Mouse (Mus musculus): ENCODE data around the gene Gm11564.
"Not testable (repeated sequence)": the region's sequence is repeated elsewhere in the genome, so short reads cannot be mapped to it uniquely, and the experiment has no call there.

The Gm11564 gene

GRCm38 (mm10) chr11:99815566-99815965, at the start of gene Gm11564:
Gene Gm11564, minus strand, starts transcription at chr11:99815666.
- DNase-seq = not testable (repeated sequence)

- not testable (repeated sequence) for DNase-seq
These were observed 48.7 kb upstream of the Gm11564 start, which contains the start of gene Gm11559 for GRCm38 (mm10) chr11:99864176-99864575. Gene Gm11559, plus strand, starts transcription at chr11:99864476.

- no peak for DNase-seq
These were observed 43.3 kb upstream of the Gm11564 start for GRCm38 (mm10) chr11:99858761-99859160.

GRCm38 (mm10) chr11:99857617-99858016, 42.2 kb upstream of the Gm11564 start, which contains the start of gene Gm11568:
Gene Gm11568, plus strand, starts transcription at chr11:99857917.
- no peak for DNase-seq

GRCm38 (mm10) chr11:99854121-99854520, 38.7 kb upstream of the Gm11564 start:
- no peak for DNase-seq

- no peak for DNase-seq
These were observed 36.0 kb upstream of the Gm11564 start, which contains the start of gene Krtap4-16 for GRCm38 (mm10) chr11:99851508-99851907. Gene Krtap4-16, minus strand, starts transcription at chr11:99851608.

GRCm38 (mm10) chr11:99846746-99847145, 31.3 kb upstream of the Gm11564 start:
- no peak for DNase-seq

GRCm38 (mm10) chr11:99842185-99842584, 26.7 kb upstream of the Gm11564 start:
- DNase-seq = no peak

- no peak for DNase-seq
These were observed 22.5 kb upstream of the Gm11564 start, which contains the start of gene 2300003K06Rik for GRCm38 (mm10) chr11:99837966-99838365. Gene 2300003K06Rik, minus strand, starts transcription at chr11:99838066.

GRCm38 (mm10) chr11:99809792-99810191, 5.7 kb downstream of the Gm11564 start, which contains the start of gene Krtap4-13:
Gene Krtap4-13, minus strand, starts transcription at chr11:99809892.
- DNase-seq = not testable (repeated sequence)

GRCm38 (mm10) chr11:99804346-99804745, 11.1 kb downstream of the Gm11564 start, which contains the start of gene Gm11554:
Gene Gm11554, minus strand, starts transcription at chr11:99804446.
- DNase-seq = not testable (repeated sequence)

- DNase-seq = not testable (repeated sequence)
These were observed 16.6 kb downstream of the Gm11564 start, which contains the start of gene Gm11569 for GRCm38 (mm10) chr11:99798832-99799231. Gene Gm11569, minus strand, starts transcription at chr11:99798932.

GRCm38 (mm10) chr11:99793367-99793766, 22.1 kb downstream of the Gm11564 start, which contains the start of gene Gm11596:
Gene Gm11596, minus strand, starts transcription at chr11:99793467.
- no peak for DNase-seq

GRCm38 (mm10) chr11:99784900-99785299, 30.6 kb downstream of the Gm11564 start, which contains the start of gene Krtap4-9:
Gene Krtap4-9, plus strand, starts transcription at chr11:99785200.
- DNase-seq = not testable (repeated sequence)

- no peak for DNase-seq
These were observed 34.9 kb downstream of the Gm11564 start, which contains the start of gene Krtap4-8 for GRCm38 (mm10) chr11:99780604-99781003. Gene Krtap4-8, minus strand, starts transcription at chr11:99780704.

- DNase-seq = peak; percentile 18 to 20
These were observed 37.1 kb downstream of the Gm11564 start for GRCm38 (mm10) chr11:99778401-99778800.

- not testable (repeated sequence) for DNase-seq
These were observed 42.7 kb downstream of the Gm11564 start, which contains the start of gene Gm11595 for GRCm38 (mm10) chr11:99772813-99773212. Gene Gm11595, minus strand, starts transcription at chr11:99772913.

- no peak for DNase-seq
These were observed 47.1 kb downstream of the Gm11564 start for GRCm38 (mm10) chr11:99768410-99768809.
